Mouse (Mus musculus): Measurements from ENCODE around the gene Slc35e3. TPM values are rescaled to one million over a fixed set of nuclear protein-coding genes. Genes with fewer than 3 reads are reported as not detected.

Slc35e3 gene
- polyA plus RNA-seq, 1 experiment: 19.7 TPM

DNA sequence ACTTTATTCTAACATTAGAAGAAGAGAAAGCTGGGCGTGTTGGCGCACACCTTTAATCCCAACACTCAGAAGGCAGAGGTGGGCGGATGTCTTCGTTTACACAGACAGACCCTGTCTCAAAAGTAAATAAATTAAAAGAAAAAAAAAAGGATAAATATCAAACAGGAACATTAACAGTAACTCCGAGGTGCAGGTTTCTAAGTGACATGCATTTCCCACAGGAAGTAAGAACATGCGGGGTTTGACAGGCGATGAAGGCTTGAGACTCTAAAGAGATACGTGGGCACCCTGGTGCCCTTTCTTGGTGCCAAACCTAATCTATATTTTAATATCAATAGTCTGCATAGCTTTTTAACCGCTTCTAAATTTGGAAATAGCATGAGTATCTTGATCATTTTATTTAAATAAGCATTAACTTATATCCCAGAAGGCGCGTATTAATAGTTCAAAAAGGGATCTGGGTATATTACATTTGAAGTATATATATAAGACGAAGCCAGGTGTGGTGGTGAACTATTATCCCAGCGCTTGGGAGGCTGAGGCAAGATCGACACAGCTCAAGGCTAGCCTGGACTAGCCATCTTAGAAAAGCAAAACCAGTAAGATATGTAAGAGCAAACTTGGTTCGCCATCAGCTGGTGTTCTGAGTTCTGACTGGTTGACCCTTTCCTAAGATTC lies 60.9 kb downstream of the Slc35e3 start:
- H3K36me3 ChIP-seq (ENCODE audit: control insufficient read depth, insufficient read depth, low read length, poor library complexity, severe bottlenecking): peaks cover 12% of the 10 kb centered on the region
- H3K4me3 ChIP-seq (ENCODE audit: low read depth, low read length): no peak overlapping the region
- no peaks in the 10 kb centered on the region for H3K4me1 ChIP-seq (ENCODE audit: control insufficient read depth, insufficient read depth, low read length)
- no peaks in the 10 kb centered on the region for H3K27me3 ChIP-seq (ENCODE audit: control insufficient read depth, insufficient read depth, low read length, poor library complexity, severe bottlenecking)
- H3K9me3 ChIP-seq (replicated peaks; ENCODE audit: control insufficient read depth, insufficient read depth, low read length, poor library complexity, severe bottlenecking): no peaks in the 10 kb centered on the region
- no peak for TF ChIP-seq EP300 (IDR thresholded peaks at IDR 0.05; ENCODE audit: insufficient read depth, low read depth, low read length)
- TF ChIP-seq POLR2A (IDR thresholded peaks at IDR 0.05; ENCODE audit: insufficient read depth, low read length): no peak
- TF ChIP-seq CTCF (IDR thresholded peaks at IDR 0.05; ENCODE audit: low read depth, low read length): no peak
- H3K27ac ChIP-seq (ENCODE audit: insufficient read depth, low read length): no peak overlapping the region
- no peak overlapping the region for H3K9ac ChIP-seq (ENCODE audit: low read depth, poor library complexity, severe bottlenecking)

DNA sequence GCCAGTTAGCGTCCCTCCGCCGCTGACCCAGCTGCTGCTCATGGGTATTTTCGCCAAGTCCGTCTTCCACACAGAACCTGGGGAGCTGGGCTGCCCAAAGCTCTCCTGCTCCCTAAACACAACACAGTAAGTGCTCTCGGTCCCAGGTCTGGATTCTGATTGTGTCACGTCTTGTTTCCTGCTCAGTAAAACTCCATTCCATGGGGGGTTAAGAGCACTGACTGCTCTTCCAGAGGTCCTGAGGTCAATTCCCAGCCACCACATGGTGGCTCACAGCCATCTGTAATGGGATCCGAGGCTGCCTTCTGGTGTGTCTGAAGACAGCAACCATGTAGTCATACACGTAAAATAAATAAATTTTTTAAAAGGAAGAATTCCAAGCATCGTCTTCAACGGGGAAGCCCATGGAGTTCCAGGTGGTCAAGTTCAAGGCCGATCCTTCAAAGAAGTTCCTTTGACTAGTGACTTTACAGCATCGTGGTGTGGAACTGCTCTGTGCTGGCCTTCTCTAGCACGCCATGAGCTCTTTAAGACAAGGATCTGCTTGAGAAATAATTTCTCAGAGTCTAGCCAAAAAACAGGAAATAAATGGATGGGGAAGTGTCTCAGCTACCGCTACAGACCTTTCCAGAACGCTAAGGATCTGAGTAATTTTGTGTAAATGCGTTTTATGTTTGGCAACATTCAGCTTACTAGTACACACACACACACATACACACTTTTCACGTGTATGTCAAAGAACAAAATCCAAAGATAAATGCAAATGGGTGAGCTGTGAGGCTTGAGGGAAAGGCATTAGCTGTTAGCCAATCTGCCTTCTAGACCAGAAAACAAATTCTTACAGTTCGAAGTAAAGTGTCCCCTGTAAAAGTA lies 61.6 kb downstream of the Slc35e3 start:
- TF ChIP-seq CTCF (IDR thresholded peaks at IDR 0.05; ENCODE audit: low read depth, low read length) (no peak), EP300 (IDR thresholded peaks at IDR 0.05; ENCODE audit: insufficient read depth, low read depth, low read length) (no peak), POLR2A (IDR thresholded peaks at IDR 0.05; ENCODE audit: insufficient read depth, low read length) (no peak)
- no peaks in the 10 kb centered on the region for H3K27me3 ChIP-seq (ENCODE audit: control insufficient read depth, insufficient read depth, low read length, poor library complexity, severe bottlenecking)
- H3K4me3 ChIP-seq (ENCODE audit: low read depth, low read length): no peak overlapping the region
- H3K9ac ChIP-seq (ENCODE audit: low read depth, poor library complexity, severe bottlenecking): no peak overlapping the region
- H3K27ac ChIP-seq (ENCODE audit: insufficient read depth, low read length): no peak overlapping the region
- no peaks in the 10 kb centered on the region for H3K4me1 ChIP-seq (ENCODE audit: control insufficient read depth, insufficient read depth, low read length)
- H3K36me3 ChIP-seq (ENCODE audit: control insufficient read depth, insufficient read depth, low read length, poor library complexity, severe bottlenecking): peaks cover 5% of the 10 kb centered on the region
- no peaks in the 10 kb centered on the region for H3K9me3 ChIP-seq (replicated peaks; ENCODE audit: control insufficient read depth, insufficient read depth, low read length, poor library complexity, severe bottlenecking)

DNA sequence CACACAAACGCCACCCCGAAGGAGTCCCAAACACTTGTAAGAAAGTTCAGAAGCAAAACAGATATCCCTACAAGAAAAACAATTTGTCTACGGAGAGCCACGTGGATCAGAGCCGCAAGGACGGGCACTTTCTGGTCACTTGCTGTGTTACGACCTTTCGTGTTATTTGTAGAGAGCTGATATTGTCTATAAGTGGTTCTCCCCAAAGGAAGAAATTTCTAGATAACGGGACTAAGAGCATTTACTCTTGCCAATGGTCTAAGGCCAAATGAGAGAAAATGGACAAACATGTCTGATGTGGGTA lies 62.5 kb downstream of the Slc35e3 start:
- TF ChIP-seq EP300 (IDR thresholded peaks at IDR 0.05; ENCODE audit: insufficient read depth, low read depth, low read length) (no peak), CTCF (IDR thresholded peaks at IDR 0.05; ENCODE audit: low read depth, low read length) (no peak), POLR2A (IDR thresholded peaks at IDR 0.05; ENCODE audit: insufficient read depth, low read length) (no peak)
- Histone ChIP-seq H3K4me1 (ENCODE audit: control insufficient read depth, insufficient read depth, low read length) (no peaks in the 10 kb centered on the region), H3K9me3 (replicated peaks; ENCODE audit: control insufficient read depth, insufficient read depth, low read length, poor library complexity, severe bottlenecking) (no peaks in the 10 kb centered on the region), H3K9ac (ENCODE audit: low read depth, poor library complexity, severe bottlenecking) (no peak overlapping the region), H3K27me3 (ENCODE audit: control insufficient read depth, insufficient read depth, low read length, poor library complexity, severe bottlenecking) (no peaks in the 10 kb centered on the region), H3K4me3 (ENCODE audit: low read depth, low read length) (no peak overlapping the region), H3K36me3 (ENCODE audit: control insufficient read depth, insufficient read depth, low read length, poor library complexity, severe bottlenecking) (no peaks in the 10 kb centered on the region; the same call in 1 of the 2 replicates), H3K27ac (ENCODE audit: insufficient read depth, low read length) (no peak overlapping the region)

Other genes starting within 250 kb of the Slc35e3 start
- gene Cpm, start 116.9 kb downstream of the Slc35e3 start, polyA plus RNA-seq (2011; ENCODE audit: insufficient read depth, insufficient read length, low read depth, missing spikeins): 6.7 and 7.0 TPM in 2 replicates
- 325 and 334 TPM in 2 replicates for gene Mdm2, start 35.6 kb downstream of the Slc35e3 start, polyA plus RNA-seq (2011; ENCODE audit: insufficient read depth, insufficient read length, low read depth, missing spikeins)
- gene Nup107, start 46.3 kb upstream of the Slc35e3 start, polyA plus RNA-seq (2011; ENCODE audit: insufficient read depth, insufficient read length, low read depth, missing spikeins): 119 and 134 TPM in 2 replicates
- 149 and 150 TPM in 2 replicates for gene Rap1b, start 99.7 kb upstream of the Slc35e3 start, polyA plus RNA-seq (2011; ENCODE audit: insufficient read depth, insufficient read length, low read depth, missing spikeins)